9 mouse cellular contexts compared by ENCODE assay signal in genomic region chr10:9676886-9677285, GRCm38 (mm10). TPM values are rescaled to one million over a fixed set of nuclear protein-coding genes. Genes with fewer than 3 reads are reported as not detected.
A peak's percentile ranks its signal among the peaks of the same experiment; 100 is the strongest.
DNase-seq lines count a peak whose midpoint lies in the region; ATAC-seq and TF ChIP-seq lines count a peak whose summit lies in the region.
"Had no signal": no experiment of that assay in that cellular context is flagged by ENCODE, and none has a peak within 500 bp of the region (broad histone marks: within the 10 kb centered on the region; RNA-seq: fewer than 3 reads in every experiment).

No protein-coding gene starts in this region.

- no peaks in the 10 kb centered on the region for H3K27me3 ChIP-seq in MEL (ENCODE audit: control insufficient read depth in 1 of 2, insufficient read depth in 2 of 2, low read length in 2 of 2)
- H3K27me3 ChIP-seq in forebrain, embryonic 15.5 days: peaks cover 28% of the 10 kb centered on the region; the same call in 1 of the 2 replicates
- H3K27me3 ChIP-seq in liver, postnatal 0 days (ENCODE audit: insufficient read depth, low read length): peaks cover 39% of the 10 kb centered on the region

- H3K4me1 ChIP-seq in MEL (ENCODE audit: control insufficient read depth in 1 of 2, insufficient read depth in 2 of 2, low read length in 2 of 2): no peaks in the 10 kb centered on the region
- peaks cover 40% of the 10 kb centered on the region for H3K4me1 ChIP-seq in forebrain, embryonic 15.5 days
- peaks cover 2% of the 10 kb centered on the region; the same call in 1 of the 2 replicates for H3K4me1 ChIP-seq in liver, postnatal 0 days (ENCODE audit: insufficient read depth)
- H3K4me1 ChIP-seq in olfactory bulb, adult 2 months (ENCODE audit: control insufficient read depth, insufficient read depth, low read length): peaks cover 24% of the 10 kb centered on the region

- intact Hi-C loops in heart, postnatal 14 days (cut with DNase I): loop anchor here (1.0 to 10.0 kb wide), 6 partner anchors 102 to 932 kb away; no protein-coding TSS in a partner anchor

- no peak for TF ChIP-seq POLR2A in MEL (IDR thresholded peaks at IDR 0.05; ENCODE audit: control insufficient read depth in 1 of 2, insufficient read depth in 1 of 2, low read depth in 1 of 2, low read length in 2 of 2, poor library complexity in 1 of 2)
- TF ChIP-seq POLR2A in olfactory bulb, adult 2 months (IDR thresholded peaks at IDR 0.05; ENCODE audit: insufficient read depth, low read depth, low read length): no peak

- DNase-seq in MEL (ENCODE audit: low read depth, low spot score): peak; percentile 17
- DNase-seq in heart, postnatal 14 days: peak; percentile 72 to 86
- peak; percentile 32 for DNase-seq in large intestine, adult 2 months (ENCODE audit: low read depth, low spot score)
- DNase-seq in liver, postnatal 0 days: peak; percentile 56
- DNase-seq in urinary bladder, postnatal 4 days (ENCODE audit: low spot score in 2 of 2): peak; percentile 66 to 73

- peak; percentile 12 to 48 (median 38); a peak in 4 of 6 replicates for TF ChIP-seq CTCF in MEL (IDR thresholded peaks at IDR 0.05 in 2 of 3, conservative IDR thresholded peaks at IDR 0.05 in 1 of 3; ENCODE audit: control insufficient read depth in 1 of 3, insufficient read depth in 1 of 3, low read depth in 2 of 3, low read length in 3 of 3, poor library complexity in 1 of 3, severe bottlenecking in 1 of 3)
- TF ChIP-seq CTCF in liver, postnatal 0 days (IDR thresholded peaks at IDR 0.05; ENCODE audit: low read depth): peak; percentile 87
- peak; percentile 89 for TF ChIP-seq CTCF in olfactory bulb, adult 2 months (IDR thresholded peaks at IDR 0.05; ENCODE audit: insufficient read depth, low read depth, low read length)

- peak overlapping the region; percentile 42 for H3K4me2 ChIP-seq in forebrain, embryonic 15.5 days (replicated peaks)
- H3K4me2 ChIP-seq in liver, postnatal 0 days (ENCODE audit: low read depth, low read length): peak overlapping the region; percentile 55

- H3K27ac ChIP-seq in MEL (ENCODE audit: control insufficient read depth, low read depth, low read length): no peak overlapping the region
- H3K27ac ChIP-seq in forebrain, embryonic 15.5 days (replicated peaks): no peak overlapping the region
- H3K27ac ChIP-seq in liver, postnatal 0 days (ENCODE audit: low read depth): no peak overlapping the region
- H3K27ac ChIP-seq in olfactory bulb, adult 2 months (ENCODE audit: insufficient read depth, low read depth, low read length): no peak overlapping the region
- H3K27ac ChIP-seq: macrophage had no signal

- peak; percentile 39 for TF ChIP-seq RAD21 in MEL (IDR thresholded peaks at IDR 0.05; ENCODE audit: low read depth, low read length)

- no peaks in the 10 kb centered on the region for H3K79me2 ChIP-seq in MEL (ENCODE audit: control insufficient read depth, insufficient read depth, low read length, poor library complexity)

- no peaks in the 10 kb centered on the region for H3K36me3 ChIP-seq in MEL (ENCODE audit: control insufficient read depth in 1 of 2, insufficient read depth in 2 of 2, low read length in 2 of 2)
- H3K36me3 ChIP-seq in forebrain, embryonic 15.5 days: no peaks in the 10 kb centered on the region
- no peaks in the 10 kb centered on the region for H3K36me3 ChIP-seq in liver, postnatal 0 days (replicated peaks; ENCODE audit: insufficient read depth, low read length)

- no peak overlapping the region for H3K9ac ChIP-seq in MEL (ENCODE audit: control insufficient read depth, low read depth, low read length, poor library complexity, severe bottlenecking)
- no peak overlapping the region for H3K9ac ChIP-seq in forebrain, embryonic 15.5 days (replicated peaks)
- no peak overlapping the region for H3K9ac ChIP-seq in liver, postnatal 0 days (replicated peaks)

- ATAC-seq in cerebellum, adult (ENCODE audit: insufficient number of reproducible peaks, low FRiP score, low TSS enrichment): peak; percentile 41
- peak; percentile 59 for ATAC-seq in forebrain, embryonic 15.5 days (replicated peaks)
- peak; percentile 21; the same call in 1 of the 2 replicates for ATAC-seq in liver, postnatal 0 days

- TF ChIP-seq EP300 in MEL (IDR thresholded peaks at IDR 0.05; ENCODE audit: low read depth in 1 of 2, low read length in 2 of 2): no peak
- no peak for TF ChIP-seq EP300 in liver, postnatal 0 days (IDR thresholded peaks at IDR 0.05; ENCODE audit: low read depth)

- no peaks in the 10 kb centered on the region for H3K9me3 ChIP-seq in MEL (replicated peaks; ENCODE audit: insufficient read depth, low read length)
- H3K9me3 ChIP-seq in forebrain, embryonic 15.5 days: no peaks in the 10 kb centered on the region
- no peaks in the 10 kb centered on the region for H3K9me3 ChIP-seq in liver, postnatal 0 days (ENCODE audit: low read length)

- no peak overlapping the region for H3K4me3 ChIP-seq in MEL (ENCODE audit: control insufficient read depth in 1 of 2, insufficient read depth in 1 of 2, low read depth in 2 of 2, low read length in 2 of 2)
- H3K4me3 ChIP-seq in forebrain, embryonic 15.5 days: peak overlapping the region; percentile 21; the same call in 1 of the 2 replicates
- H3K4me3 ChIP-seq in liver, postnatal 0 days (ENCODE audit: low read depth, low read length): no peak overlapping the region
- H3K4me3 ChIP-seq in olfactory bulb, adult 2 months (ENCODE audit: insufficient read depth, low read depth, low read length): peak overlapping the region; percentile 24

- WGBS in forebrain, embryonic 15.5 days: 1% methylated on average over 17 of the region's 17 CpGs
- WGBS in large intestine, adult 2 months: 2% methylated on average over 17 of the region's 17 CpGs
- 2% methylated on average over 17 of the region's 17 CpGs for WGBS in liver, postnatal 0 days (ENCODE audit: insufficient replicate concordance)
- 2% methylated on average over 17 of the region's 17 CpGs for WGBS in olfactory bulb, adult 2 months

TF ChIP-seq in MEL, 35 proteins besides CTCF, POLR2A, EP300 and RAD21:
- peak; percentile 26; the same call in 1 of the 2 replicates for TF ChIP-seq SMC3 (IDR thresholded peaks at IDR 0.05; ENCODE audit: low read depth, low read length)
- TF ChIP-seq MYC (IDR thresholded peaks at IDR 0.05; ENCODE audit: low read depth, low read length): no peak
- TF ChIP-seq TBP (IDR thresholded peaks at IDR 0.05; ENCODE audit: low read depth, low read length): no peak
- no peak for TF ChIP-seq ETS1 (IDR thresholded peaks at IDR 0.05; ENCODE audit: low read depth, low read length)
- TF ChIP-seq HCFC1 (IDR thresholded peaks at IDR 0.05; ENCODE audit: low read depth, low read length): no peak

RNA-seq across cellular contexts. Expression of gene Samd5, which starts 1.9 kb away (rescaled TPM):
- total RNA-seq in MEL (2012; rRNA removed): not detected in 2 replicates
- polyA plus RNA-seq in MEL (2012; ENCODE audit: insufficient read depth in 1 of 2, insufficient read length in 2 of 2, low read depth in 1 of 2, low replicate concordance in 2 of 2, missing spikeins in 1 of 2): under 1 TPM in 1 of 2 experiments, not detected in 1; 0.01 TPM
- 3.6 and 3.8 TPM in 2 replicates for polyA plus RNA-seq in forebrain, embryonic 15.5 days (2015; fragmentation: Nextera tagmentation; extraction: Ambion mirVana)
- total RNA-seq in heart, postnatal 14 days (2021): 1 to 10 TPM; 6.2 to 6.7 TPM
- polyA plus RNA-seq in large intestine, adult 2 months (2012; rRNA removed): 0.88 and 1.3 TPM in 2 replicates
- 0.66 and 0.67 TPM in 2 replicates for polyA plus RNA-seq in liver, postnatal 0 days (2015; fragmentation: Nextera tagmentation; extraction: Ambion mirVana)
- polyA plus RNA-seq in olfactory bulb, adult 2 months (2012; ENCODE audit: insufficient read depth, insufficient read length, low replicate concordance, missing spikeins): not detected in 2 replicates

Comparison
In these comparisons a context has a peak if more than half of its experiments do, and no peak if none do; other contexts are left out.
1. DNase-seq: peak in every context shown above with its lines; median percentile 79 in heart, postnatal 14 days; 70 in urinary bladder, postnatal 4 days; 56 in liver, postnatal 0 days; 32 in large intestine, adult 2 months; 17 in MEL.
2. H3K4me3 ChIP-seq: peak in forebrain, embryonic 15.5 days (single experiment) and olfactory bulb, adult 2 months (single experiment); none in MEL (0 of 2) and liver, postnatal 0 days (single experiment).
3. CTCF ChIP-seq: peak in every context shown above with its lines; median percentile 89 in olfactory bulb, adult 2 months; 87 in liver, postnatal 0 days; 38 in MEL.
4. Peak in every context shown above with its lines, with median percentiles within 50 percentile points of each other: ATAC-seq.